Mouse (Mus musculus) adrenal gland, postnatal 36 days (tissue): ENCODE measurements around the gene Ifi27l2a. TPM values are rescaled to one million over a fixed set of nuclear protein-coding genes. Genes with fewer than 3 reads are reported as not detected.
A peak's percentile ranks its signal among the peaks of the same experiment; 100 is the strongest.

Source experiments
- DNase-seq, 2 experiments: peaks; one replicate each; pipeline ENCODE4 v3.0.0; 2021; ENCODE audit warnings: mixed read lengths in 1 of 2
- total RNA-seq, 2 experiments: library from RNA; stranded (reverse); gene quantifications; 2 replicates each; pipeline ENCODE4 v1.2.3; 2021

Gene Ifi27l2a
- total RNA-seq, 2 experiments from 2014 or later: 128 to 279 TPM

- DNase-seq: no peak
Observed at GRCm38 (mm10) chr12:103426710-103427109, 16.8 kb downstream of the Ifi27l2a start.

DNA sequence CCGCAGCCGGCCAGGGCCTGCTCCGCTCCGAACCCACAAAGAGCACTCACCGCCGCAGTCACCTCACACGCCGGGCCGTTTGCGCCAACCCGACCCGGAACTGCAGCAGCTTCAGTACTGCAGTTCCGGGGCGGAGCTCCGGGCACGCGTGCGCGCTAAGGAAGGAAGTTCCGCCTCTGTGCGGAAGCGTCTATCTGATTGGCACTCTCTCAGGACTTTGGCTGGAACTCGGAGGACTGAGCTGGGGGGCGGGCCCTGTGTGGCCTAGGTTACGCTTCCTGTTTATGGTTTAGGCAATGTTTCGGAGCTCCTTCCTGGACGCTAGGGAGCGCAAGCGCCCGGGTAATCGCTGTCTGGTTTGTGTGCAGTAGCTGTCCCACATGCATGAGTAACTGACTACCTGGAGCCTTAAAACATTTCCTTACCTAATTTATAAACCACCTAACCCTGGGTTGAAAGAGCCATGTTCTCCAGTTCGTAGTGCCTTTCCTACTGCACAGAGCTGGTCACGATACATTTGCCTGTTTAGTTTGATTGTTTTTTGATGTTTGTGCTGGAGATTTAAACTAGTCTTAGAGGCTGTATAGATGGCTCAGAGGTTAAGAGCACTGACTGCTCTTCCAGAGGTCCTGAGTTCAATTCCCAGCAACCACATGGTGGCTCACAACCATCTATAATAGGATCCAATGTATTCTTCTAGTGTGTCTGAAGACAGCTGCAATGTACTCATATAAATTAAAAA is 17.6 kb downstream of the Ifi27l2a start, which contains the start of gene Ddx24:
TSS of gene Ddx24 (minus strand) at position 102 of the 742 bp plus-strand sequence.
- peak; percentile 98 to 99 for DNase-seq

GRCm38 (mm10) chr12:103425016-103425728 is 18.3 kb downstream of the Ifi27l2a start:
- peak in 1 of 2 experiments; percentile 24 for DNase-seq

GRCm38 (mm10) chr12:103408144-103408543 is 35.3 kb downstream of the Ifi27l2a start:
- DNase-seq: no peak

GRCm38 (mm10) chr12:103407720-103408119 is 35.8 kb downstream of the Ifi27l2a start, which contains the start of gene 9330161L09Rik:
9330161L09Rik (minus strand) TSS chr12:103407820.
- no peak for DNase-seq

GRCm38 (mm10) chr12:103404131-103404530 is 39.3 kb downstream of the Ifi27l2a start:
- DNase-seq: no peak

DNA sequence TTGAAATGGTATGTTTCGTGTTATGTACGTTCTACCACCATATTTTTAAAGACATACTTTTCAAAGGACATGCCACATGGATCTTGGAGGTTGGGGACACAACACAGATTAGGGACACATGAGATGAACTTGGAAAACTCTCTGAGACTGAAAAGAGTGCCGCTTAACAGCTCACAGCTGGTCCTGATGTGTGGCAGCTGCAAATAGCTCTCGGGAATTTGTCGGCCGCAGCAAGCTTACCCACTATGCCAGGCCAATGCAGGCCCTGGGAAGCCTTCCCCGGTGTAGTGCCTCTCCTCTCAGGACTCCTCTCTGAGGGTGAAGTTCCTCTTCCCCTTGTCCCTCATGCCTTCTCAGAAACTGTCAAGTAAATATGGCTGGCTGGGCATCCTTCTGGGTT is 46.7 kb downstream of the Ifi27l2a start:
- DNase-seq: no peak

DNA sequence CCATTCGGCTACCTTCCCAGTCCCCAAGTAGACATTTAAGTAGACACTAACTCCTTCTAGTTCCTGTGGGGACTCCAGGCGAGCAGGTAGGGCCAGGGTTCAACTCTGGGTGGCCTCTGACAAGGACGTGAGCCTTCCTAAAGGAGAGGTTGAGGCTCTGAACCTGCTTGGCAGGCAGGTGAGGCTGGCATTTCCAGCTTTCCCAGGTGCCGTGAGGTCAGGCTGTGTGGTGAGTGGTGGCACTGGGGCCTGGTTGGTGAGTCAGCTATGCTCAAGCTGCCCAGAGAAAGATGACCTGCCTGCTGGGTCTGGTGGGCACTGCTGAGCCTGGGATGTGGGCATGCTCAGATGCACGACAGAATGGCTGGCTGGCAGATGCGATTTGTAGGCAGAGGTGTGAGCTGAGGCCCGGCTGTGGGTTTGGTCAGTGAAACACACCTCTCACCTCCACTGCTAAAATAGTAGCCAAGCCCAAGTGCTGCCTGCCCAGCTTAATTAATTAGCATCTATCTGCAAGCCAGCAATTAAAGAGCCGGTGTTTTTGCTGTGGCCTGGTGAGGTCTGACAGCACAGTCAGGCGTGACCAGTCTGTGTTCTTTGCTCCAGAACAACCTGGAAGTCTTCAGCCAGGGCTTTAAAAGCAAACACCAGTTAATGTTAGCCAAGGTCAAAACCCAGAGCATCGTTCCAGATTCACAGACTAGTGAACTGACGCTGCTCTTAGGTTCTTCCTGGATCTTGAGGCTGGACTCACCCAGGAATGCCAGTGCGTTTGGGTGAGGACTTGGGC is 47.8 kb downstream of the Ifi27l2a start:
- DNase-seq: no peak

- no peak for DNase-seq
Observed at GRCm38 (mm10) chr12:103393528-103393927, 50.0 kb downstream of the Ifi27l2a start.

Other genes with a start within 250 kb of the Ifi27l2a start
- gene Prima1, start 201.5 kb downstream of the Ifi27l2a start, total RNA-seq: 1 to 10 TPM; 2.1 to 2.6 TPM
- not detected for gene Fam181a, start 132.7 kb downstream of the Ifi27l2a start, total RNA-seq
- gene Asb2, start 87.7 kb downstream of the Ifi27l2a start, total RNA-seq: 1 to 10 TPM; 1.1 to 1.3 TPM
- gene Otub2, start 55.0 kb downstream of the Ifi27l2a start, total RNA-seq: 1 to 10 TPM; 2.8 to 3.7 TPM
- 1 to 10 TPM; 1.5 to 1.7 TPM for gene 9330161L09Rik, start 35.9 kb downstream of the Ifi27l2a start, total RNA-seq
- 100 to 1,000 TPM; 121 to 122 TPM for gene Ddx24, start 17.9 kb downstream of the Ifi27l2a start, total RNA-seq
- 1,000 to 10,000 TPM; 1,339 to 1,709 TPM for gene Ifi27, start 9.5 kb downstream of the Ifi27l2a start, total RNA-seq
- not detected for gene Ifi27l2b, start 13.5 kb upstream of the Ifi27l2a start, total RNA-seq
- gene Ppp4r4, start 88.6 kb upstream of the Ifi27l2a start, total RNA-seq: 1 to 10 TPM; 4.0 to 4.4 TPM
- gene Serpina10, start 187.8 kb upstream of the Ifi27l2a start, total RNA-seq: under 1 TPM; 0.36 to 0.46 TPM
- 1 to 10 TPM in 1 of 2 experiments, under 1 TPM in 1; 0.63 to 3.9 TPM for gene Serpina6, start 213.5 kb upstream of the Ifi27l2a start, total RNA-seq
- not detected for gene Serpina16, start 232.5 kb upstream of the Ifi27l2a start, total RNA-seq